Comparison of ENCODE assay signal across 27 mouse cellular contexts in genomic region chr1:155248041-155248440, GRCm38 (mm10). TPM values are rescaled to one million over a fixed set of nuclear protein-coding genes. Genes with fewer than 3 reads are reported as not detected.
DNase-seq lines count a peak whose midpoint lies in the region; ATAC-seq and TF ChIP-seq lines count a peak whose summit lies in the region.
"Had no signal": no experiment of that assay in that cellular context is flagged by ENCODE, and none has a peak within 500 bp of the region (broad histone marks: within the 10 kb centered on the region; RNA-seq: fewer than 3 reads in every experiment).

No protein-coding gene starts in this region.

- WGBS in forebrain, embryonic 11.5 days, result 82% methylated on average over 5 of the region's 5 CpGs
- 82% methylated on average over 5 of the region's 5 CpGs for WGBS in forebrain, postnatal 0 days
- 48% methylated on average over 5 of the region's 5 CpGs for WGBS in kidney, embryonic 15.5 days
- WGBS in midbrain, embryonic 11.5 days, result 75% methylated on average over 5 of the region's 5 CpGs
- WGBS in midbrain, postnatal 0 days, result 83% methylated on average over 5 of the region's 5 CpGs

- H3K9ac ChIP-seq in forebrain, embryonic 11.5 days (ENCODE audit: low read length), result no peak overlapping the region
- no peak overlapping the region for H3K9ac ChIP-seq in forebrain, postnatal 0 days
- no peak overlapping the region for H3K9ac ChIP-seq in kidney, embryonic 15.5 days
- no peak overlapping the region for H3K9ac ChIP-seq in midbrain, embryonic 11.5 days (ENCODE audit: low read length)
- H3K9ac ChIP-seq in midbrain, postnatal 0 days (replicated peaks; ENCODE audit: low read length, poor library complexity, severe bottlenecking), result no peak overlapping the region
- H3K9ac ChIP-seq: embryonic facial prominence, embryonic 15.5 days; limb, embryonic 13.5 days; liver, embryonic 12.5 days; midbrain, embryonic 12.5 days; neural tube, embryonic 12.5 days; stomach, embryonic 15.5 days had no signal

- no peaks in the 10 kb centered on the region for H3K36me3 ChIP-seq in forebrain, embryonic 11.5 days (ENCODE audit: control insufficient read depth, insufficient read depth, low read length)
- H3K36me3 ChIP-seq in forebrain, postnatal 0 days (ENCODE audit: insufficient read depth), result no peaks in the 10 kb centered on the region
- no peaks in the 10 kb centered on the region for H3K36me3 ChIP-seq in kidney, embryonic 15.5 days
- H3K36me3 ChIP-seq in midbrain, embryonic 11.5 days (ENCODE audit: control insufficient read depth, insufficient read depth, low read length), result no peaks in the 10 kb centered on the region
- H3K36me3 ChIP-seq in midbrain, postnatal 0 days (ENCODE audit: insufficient read depth, low read length), result no peaks in the 10 kb centered on the region
- H3K36me3 ChIP-seq: embryonic facial prominence, embryonic 15.5 days; heart, embryonic 10.5 days; limb, embryonic 13.5 days; liver, embryonic 12.5 days; midbrain, embryonic 12.5 days; neural tube, embryonic 12.5 days; stomach, embryonic 15.5 days had no signal

- peak; percentile 42 for DNase-seq in forebrain, embryonic 11.5 days (ENCODE audit: low spot score)
- no peak for DNase-seq in forebrain, postnatal 0 days
- DNase-seq in kidney, adult 9 months, result no peak
- peak; percentile 81 for DNase-seq in midbrain, embryonic 11.5 days (ENCODE audit: low spot score, missing footprints)
- no peak for DNase-seq in midbrain, postnatal 0 days (ENCODE audit: low spot score)
- DNase-seq in urinary bladder, postnatal 4 days (ENCODE audit: low spot score in 2 of 2), result peak; percentile 13 to 52
- DNase-seq in urinary bladder, postnatal 25 days (ENCODE audit: low spot score), result no peak
- DNase-seq: cerebellum, adult 11 months; cerebellum, adult 9-11 months; layer of hippocampus, postnatal 36 days; lung, adult 18-20 months; lung, postnatal 10 days; thymus, adult 2 months; thymus, postnatal 4 days had no signal

- H3K4me2 ChIP-seq in forebrain, embryonic 11.5 days (ENCODE audit: low read depth, low read length, severe bottlenecking), result no peak overlapping the region
- H3K4me2 ChIP-seq in forebrain, postnatal 0 days (ENCODE audit: low read depth), result no peak overlapping the region
- no peak overlapping the region for H3K4me2 ChIP-seq in kidney, embryonic 15.5 days
- no peak overlapping the region for H3K4me2 ChIP-seq in midbrain, embryonic 11.5 days
- H3K4me2 ChIP-seq in midbrain, postnatal 0 days (ENCODE audit: low read depth, low read length, poor library complexity, severe bottlenecking), result no peak overlapping the region
- H3K4me2 ChIP-seq: embryonic facial prominence, embryonic 15.5 days; limb, embryonic 13.5 days; liver, embryonic 12.5 days; midbrain, embryonic 12.5 days; neural tube, embryonic 12.5 days; stomach, embryonic 15.5 days had no signal

- ATAC-seq in forebrain, embryonic 11.5 days (replicated peaks; ENCODE audit: low FRiP score), result no peak
- no peak for ATAC-seq in forebrain, postnatal 0 days
- ATAC-seq in kidney, embryonic 15.5 days (replicated peaks; ENCODE audit: low FRiP score), result no peak
- no peak for ATAC-seq in midbrain, embryonic 11.5 days (ENCODE audit: low FRiP score)
- no peak for ATAC-seq in midbrain, postnatal 0 days (ENCODE audit: low FRiP score)
- ATAC-seq: forebrain, embryonic 16.5 days; hindbrain, postnatal 0 days; intestine, embryonic 16.5 days; liver, embryonic 12.5 days had no signal

- no peaks in the 10 kb centered on the region for H3K9me3 ChIP-seq in forebrain, embryonic 11.5 days (ENCODE audit: control insufficient read depth, low read length)
- no peaks in the 10 kb centered on the region for H3K9me3 ChIP-seq in forebrain, postnatal 0 days (ENCODE audit: low read length)
- no peaks in the 10 kb centered on the region for H3K9me3 ChIP-seq in kidney, embryonic 15.5 days (replicated peaks)
- no peaks in the 10 kb centered on the region for H3K9me3 ChIP-seq in midbrain, embryonic 11.5 days (ENCODE audit: control insufficient read depth, low read length)
- no peaks in the 10 kb centered on the region for H3K9me3 ChIP-seq in midbrain, postnatal 0 days (ENCODE audit: low read length)
- H3K9me3 ChIP-seq: embryonic facial prominence, embryonic 15.5 days; heart, embryonic 10.5 days; limb, embryonic 13.5 days; liver, embryonic 12.5 days; midbrain, embryonic 12.5 days; neural tube, embryonic 12.5 days; stomach, embryonic 15.5 days had no signal

- peaks cover 9% of the 10 kb centered on the region; the same call in 1 of the 2 replicates for H3K27me3 ChIP-seq in forebrain, embryonic 11.5 days (ENCODE audit: control insufficient read depth, insufficient read depth, low read length)
- no peaks in the 10 kb centered on the region for H3K27me3 ChIP-seq in forebrain, postnatal 0 days (ENCODE audit: insufficient read depth, low read length)
- peaks cover 5% of the 10 kb centered on the region; the same call in 1 of the 2 replicates for H3K27me3 ChIP-seq in kidney, embryonic 15.5 days
- H3K27me3 ChIP-seq in midbrain, embryonic 11.5 days (ENCODE audit: control insufficient read depth, insufficient read depth, low read length), result peaks cover 14% of the 10 kb centered on the region
- H3K27me3 ChIP-seq in midbrain, postnatal 0 days (ENCODE audit: insufficient read depth, low read length), result peaks cover 14% of the 10 kb centered on the region; the same call in 1 of the 2 replicates
- H3K27me3 ChIP-seq: embryonic facial prominence, embryonic 15.5 days; limb, embryonic 13.5 days had no signal

- no peak overlapping the region for H3K27ac ChIP-seq in forebrain, embryonic 11.5 days (ENCODE audit: low read depth, low read length)
- H3K27ac ChIP-seq in forebrain, postnatal 0 days (ENCODE audit: low read depth, low read length), result no peak overlapping the region
- H3K27ac ChIP-seq in kidney, embryonic 15.5 days, result peak overlapping the region; percentile 71
- no peak overlapping the region for H3K27ac ChIP-seq in midbrain, embryonic 11.5 days (ENCODE audit: low read depth, low read length)
- H3K27ac ChIP-seq in midbrain, postnatal 0 days (ENCODE audit: low read depth, low read length), result no peak overlapping the region
- H3K27ac ChIP-seq: embryonic facial prominence, embryonic 15.5 days; heart, embryonic 10.5 days; hindbrain, postnatal 0 days; layer of hippocampus, adult 2 months; limb, embryonic 13.5 days; liver, embryonic 12.5 days; midbrain, embryonic 12.5 days; neural tube, embryonic 12.5 days; stomach, embryonic 15.5 days had no signal

- H3K4me1 ChIP-seq in forebrain, embryonic 11.5 days (replicated peaks; ENCODE audit: control insufficient read depth, insufficient read depth, low read length), result peaks cover 5% of the 10 kb centered on the region; the same call in 1 of the 2 replicates
- H3K4me1 ChIP-seq in forebrain, postnatal 0 days (ENCODE audit: insufficient read depth), result 0 out of 2 replicates have a peak, but pooled peaks cover 5% of the 10 kb centered on the region
- H3K4me1 ChIP-seq in kidney, embryonic 15.5 days, result peaks cover 39% of the 10 kb centered on the region
- H3K4me1 ChIP-seq in midbrain, embryonic 11.5 days (ENCODE audit: control insufficient read depth, insufficient read depth, low read length), result peaks cover 4% of the 10 kb centered on the region
- H3K4me1 ChIP-seq in midbrain, postnatal 0 days (ENCODE audit: insufficient read depth, low read length), result no peaks in the 10 kb centered on the region

- H3K4me3 ChIP-seq in forebrain, embryonic 11.5 days (ENCODE audit: low read depth, low read length), result no peak overlapping the region
- no peak overlapping the region for H3K4me3 ChIP-seq in forebrain, postnatal 0 days (ENCODE audit: low read depth, low read length)
- H3K4me3 ChIP-seq in kidney, embryonic 15.5 days (replicated peaks), result no peak overlapping the region
- H3K4me3 ChIP-seq in midbrain, embryonic 11.5 days (ENCODE audit: low read depth, low read length), result no peak overlapping the region
- H3K4me3 ChIP-seq in midbrain, postnatal 0 days (ENCODE audit: low read depth, low read length), result no peak overlapping the region
- H3K4me3 ChIP-seq: embryonic facial prominence, embryonic 15.5 days; heart, embryonic 10.5 days; layer of hippocampus, adult 2 months; limb, embryonic 13.5 days; liver, embryonic 12.5 days; midbrain, embryonic 12.5 days; neural tube, embryonic 12.5 days; stomach, embryonic 15.5 days had no signal

- TF ChIP-seq CTCF in forebrain, postnatal 0 days (IDR thresholded peaks at IDR 0.05; ENCODE audit: low read depth), result no peak
- TF ChIP-seq CTCF in midbrain, postnatal 0 days (IDR thresholded peaks at IDR 0.05), result no peak

RNA-seq across cellular contexts. Expression of gene BC034090, which starts 3.8 kb away (rescaled TPM):
- 3.2 and 3.3 TPM in 2 replicates for polyA plus RNA-seq in forebrain, embryonic 11.5 days (2014; fragmentation: Nextera tagmentation; extraction: Ambion mirVana)
- 7.4 and 9.9 TPM in 2 replicates for total RNA-seq in forebrain, postnatal 0 days (2014; rRNA removed)
- 1.4 and 2.5 TPM in 2 replicates for polyA plus RNA-seq in forebrain, postnatal 0 days (2015; fragmentation: Nextera tagmentation; extraction: Ambion mirVana)
- 7.0 and 7.2 TPM in 2 replicates for polyA plus RNA-seq in kidney, embryonic 15.5 days (2015; fragmentation: Nextera tagmentation; extraction: Ambion mirVana)
- 2.7 and 3.1 TPM in 2 replicates for polyA plus RNA-seq in midbrain, embryonic 11.5 days (2014; fragmentation: Nextera tagmentation; extraction: Ambion mirVana)
- total RNA-seq in midbrain, postnatal 0 days (2014; rRNA removed), result 7.3 and 11.2 TPM in 2 replicates
- polyA plus RNA-seq in midbrain, postnatal 0 days (2015; fragmentation: Nextera tagmentation; extraction: Ambion mirVana), result 1.9 TPM in 2 replicates
- total RNA-seq: common myeloid progenitor, adult 5-6 weeks had no signal

Comparison
In these comparisons a context has a peak if more than half of its experiments do, and no peak if none do; other contexts are left out.
1. DNase-seq: peak in forebrain, embryonic 11.5 days (single experiment), midbrain, embryonic 11.5 days (single experiment) and urinary bladder, postnatal 4 days (2 of 2); none in forebrain, postnatal 0 days (single experiment), kidney, adult 9 months (single experiment), midbrain, postnatal 0 days (single experiment) and urinary bladder, postnatal 25 days (single experiment).